In the genomic region with DNA sequence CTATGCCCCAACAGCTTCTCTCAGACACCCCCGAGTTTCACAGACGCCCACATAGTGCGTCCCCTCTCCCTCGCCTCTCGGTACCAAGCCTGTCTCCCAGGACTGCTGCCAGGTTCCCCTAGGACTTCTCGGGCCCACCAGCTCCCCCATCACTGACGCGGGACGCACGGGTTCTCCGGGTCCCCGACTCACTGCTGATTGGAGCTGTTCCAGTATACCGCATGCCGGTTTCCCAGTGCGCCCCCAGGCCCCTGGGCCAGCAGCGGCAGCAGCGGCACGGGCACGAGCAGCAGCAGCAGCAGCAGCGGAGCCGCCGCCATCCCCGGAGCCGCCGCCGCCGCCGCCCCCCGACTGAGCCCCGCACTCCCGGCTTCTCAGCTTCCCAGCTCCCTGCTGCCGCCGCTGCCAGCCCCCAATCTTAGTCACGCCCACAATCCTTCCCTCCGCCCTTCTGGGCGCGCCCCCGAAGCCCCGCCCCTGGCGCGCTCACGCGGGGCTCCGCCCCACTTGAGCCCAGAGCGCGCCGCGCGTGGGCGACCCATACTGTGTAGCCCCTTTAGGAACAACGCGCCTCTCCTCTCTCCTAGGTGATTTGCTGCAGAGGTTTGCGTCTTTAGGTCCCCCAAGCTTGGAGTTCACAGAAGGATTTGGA, we compare ENCODE assay signal across 8 mouse cellular contexts. TPM values are rescaled to one million over a fixed set of nuclear protein-coding genes. Genes with fewer than 3 reads are reported as not detected.
A peak's percentile ranks its signal among the peaks of the same experiment; 100 is the strongest.
DNase-seq lines count a peak whose midpoint lies in the region; ATAC-seq lines count a peak whose summit lies in the region.

A gene (minus strand): TSS at position 452 of the 652 bp plus-strand sequence.

- peak; percentile 61 for ATAC-seq in forebrain, embryonic 12.5 days (ENCODE audit: low FRiP score)
- peak; percentile 53; the same call in 1 of the 2 replicates for ATAC-seq in heart, embryonic 16.5 days (replicated peaks; ENCODE audit: extremely low read depth, insufficient read depth, low FRiP score)
- peak; percentile 27; the same call in 1 of the 2 replicates for ATAC-seq in liver, embryonic 11.5 days (replicated peaks; ENCODE audit: low FRiP score)
- peak; percentile 8; the same call in 1 of the 2 replicates for ATAC-seq in neural tube, embryonic 11.5 days (ENCODE audit: insufficient read depth, low FRiP score, low TSS enrichment)

- H3K4me3 ChIP-seq in forebrain, embryonic 12.5 days (replicated peaks), result peak within 1 kb of the TSS; percentile 63
- H3K4me3 ChIP-seq in heart, embryonic 16.5 days (ENCODE audit: low read length), result peak within 1 kb of the TSS; percentile 66
- H3K4me3 ChIP-seq in liver, embryonic 11.5 days (ENCODE audit: low read depth, low read length), result peak within 1 kb of the TSS; percentile 63
- peak within 1 kb of the TSS; percentile 58 for H3K4me3 ChIP-seq in neural tube, embryonic 11.5 days (ENCODE audit: low read depth, low read length)

- peaks cover 70% of the 10 kb centered on the region for H3K27me3 ChIP-seq in forebrain, embryonic 12.5 days
- peaks cover 56% of the 10 kb centered on the region for H3K27me3 ChIP-seq in heart, embryonic 16.5 days (ENCODE audit: control insufficient read depth, insufficient read depth, low read length)
- peaks cover 74% of the 10 kb centered on the region for H3K27me3 ChIP-seq in liver, embryonic 11.5 days (replicated peaks; ENCODE audit: control insufficient read depth, insufficient read depth, low read length)
- peaks cover 43% of the 10 kb centered on the region for H3K27me3 ChIP-seq in neural tube, embryonic 11.5 days (ENCODE audit: control insufficient read depth, insufficient read depth, low read length)

- peaks cover 51% of the 10 kb centered on the region for H3K4me1 ChIP-seq in forebrain, embryonic 12.5 days
- peaks cover 34% of the 10 kb centered on the region for H3K4me1 ChIP-seq in heart, embryonic 16.5 days (ENCODE audit: control insufficient read depth, insufficient read depth, low read length)
- H3K4me1 ChIP-seq in liver, embryonic 11.5 days (replicated peaks; ENCODE audit: control insufficient read depth, insufficient read depth, low read length), result peaks cover 32% of the 10 kb centered on the region
- peaks cover 36% of the 10 kb centered on the region for H3K4me1 ChIP-seq in neural tube, embryonic 11.5 days (ENCODE audit: control insufficient read depth, insufficient read depth, low read length)

- WGBS in forebrain, embryonic 12.5 days, result under 1% methylated on average over 53 of the region's 53 CpGs
- under 1% methylated on average over 47 of the region's 53 CpGs for WGBS in heart, embryonic 16.5 days
- WGBS in liver, embryonic 11.5 days, result 1% methylated on average over 53 of the region's 53 CpGs
- WGBS in neural tube, embryonic 11.5 days, result under 1% methylated on average over 43 of the region's 53 CpGs

- H3K4me2 ChIP-seq in forebrain, embryonic 12.5 days, result peak within 1 kb of the TSS; percentile 95
- H3K4me2 ChIP-seq in heart, embryonic 16.5 days (ENCODE audit: low read depth, low read length), result peak within 1 kb of the TSS; percentile 98
- peak within 1 kb of the TSS; percentile 89 for H3K4me2 ChIP-seq in liver, embryonic 11.5 days
- peak within 1 kb of the TSS; percentile 70 for H3K4me2 ChIP-seq in neural tube, embryonic 11.5 days (ENCODE audit: low read depth)

- H3K9me3 ChIP-seq in forebrain, embryonic 12.5 days, result no peaks in the 10 kb centered on the region
- no peaks in the 10 kb centered on the region for H3K9me3 ChIP-seq in heart, embryonic 16.5 days (replicated peaks; ENCODE audit: control insufficient read depth, low read length)
- no peaks in the 10 kb centered on the region for H3K9me3 ChIP-seq in liver, embryonic 11.5 days (ENCODE audit: control insufficient read depth, low read length)
- no peaks in the 10 kb centered on the region for H3K9me3 ChIP-seq in neural tube, embryonic 11.5 days (ENCODE audit: control insufficient read depth, low read length)

- H3K27ac ChIP-seq in forebrain, embryonic 12.5 days, result peak within 1 kb of the TSS; percentile 71
- H3K27ac ChIP-seq in heart, embryonic 16.5 days (ENCODE audit: low read length), result no peak within 1 kb of the TSS
- H3K27ac ChIP-seq in liver, embryonic 11.5 days (ENCODE audit: low read depth, low read length), result no peak within 1 kb of the TSS
- H3K27ac ChIP-seq in neural tube, embryonic 11.5 days (ENCODE audit: low read depth, low read length), result peak within 1 kb of the TSS; percentile 96

- H3K36me3 ChIP-seq in forebrain, embryonic 12.5 days (replicated peaks), result no peaks in the 10 kb centered on the region
- no peaks in the 10 kb centered on the region for H3K36me3 ChIP-seq in heart, embryonic 16.5 days (ENCODE audit: control insufficient read depth, insufficient read depth)
- H3K36me3 ChIP-seq in liver, embryonic 11.5 days (ENCODE audit: control insufficient read depth, insufficient read depth, low read length), result no peaks in the 10 kb centered on the region
- no peaks in the 10 kb centered on the region for H3K36me3 ChIP-seq in neural tube, embryonic 11.5 days (ENCODE audit: control insufficient read depth, insufficient read depth, low read length)

- peak within 1 kb of the TSS; percentile 70 for H3K9ac ChIP-seq in forebrain, embryonic 12.5 days
- H3K9ac ChIP-seq in heart, embryonic 16.5 days (ENCODE audit: low read length), result peak within 1 kb of the TSS; percentile 69
- H3K9ac ChIP-seq in liver, embryonic 11.5 days (ENCODE audit: low read depth, low read length), result peak within 1 kb of the TSS; percentile 37; the same call in 1 of the 2 replicates
- H3K9ac ChIP-seq in neural tube, embryonic 11.5 days (ENCODE audit: low read length), result peak within 1 kb of the TSS; percentile 88

- DNase-seq in 3134 (ENCODE audit: extremely low read depth, insufficient read length, low spot score) (peak; percentile 83), ZHBTc4 (ENCODE audit: low read depth, low spot score) (peak; percentile 88)
- peak; percentile 61 to 78 for DNase-seq in kidney, postnatal 25 days
- DNase-seq in liver, embryonic 11.5 days (ENCODE audit: low spot score), result peak; percentile 64
- peak; percentile 89 for DNase-seq in neural tube, embryonic 11.5 days (ENCODE audit: low spot score)
- peak; percentile 68 for DNase-seq in thymus, postnatal 0 days (ENCODE audit: low spot score)

RNA-seq across cellular contexts. Expression of the gene that starts here (rescaled TPM):
- 11.9 and 14.9 TPM in 2 replicates for polyA plus RNA-seq in forebrain, embryonic 12.5 days (2016; fragmentation: Nextera tagmentation; extraction: Ambion mirVana)
- polyA plus RNA-seq in heart, embryonic 16.5 days (2015; fragmentation: Nextera tagmentation; extraction: Ambion mirVana), result 0.89 and 1.1 TPM in 2 replicates
- 2.1 and 3.9 TPM in 2 replicates for polyA plus RNA-seq in liver, embryonic 11.5 days (2014; fragmentation: Nextera tagmentation; extraction: Ambion mirVana)
- polyA plus RNA-seq in neural tube, embryonic 11.5 days (2014; fragmentation: Nextera tagmentation; extraction: Ambion mirVana), result 32.7 and 36.5 TPM in 2 replicates
- 0.82 and 1.0 TPM in 2 replicates for polyA plus RNA-seq in thymus, postnatal 0 days (2015; fragmentation: Nextera tagmentation; extraction: Ambion mirVana)

Comparison
In these comparisons a context has a peak if more than half of its experiments do, and no peak if none do; other contexts are left out.
1. ATAC-seq: peak in every context shown above with its lines; median percentile 61 in forebrain, embryonic 12.5 days; 53 in heart, embryonic 16.5 days; 27 in liver, embryonic 11.5 days; 8 in neural tube, embryonic 11.5 days.
2. H3K27ac ChIP-seq: peak in forebrain, embryonic 12.5 days (single experiment) and neural tube, embryonic 11.5 days (single experiment); none in heart, embryonic 16.5 days (single experiment) and liver, embryonic 11.5 days (single experiment).
3. H3K9ac ChIP-seq: peak in every context shown above with its lines; median percentile 88 in neural tube, embryonic 11.5 days; 70 in forebrain, embryonic 12.5 days; 69 in heart, embryonic 16.5 days; 37 in liver, embryonic 11.5 days.
4. Peak in every context shown above with its lines, with median percentiles within 50 percentile points of each other: DNase-seq, H3K4me2 ChIP-seq and H3K4me3 ChIP-seq.